Mouse (Mus musculus): ENCODE results near the gene Rgs10.

DNA sequence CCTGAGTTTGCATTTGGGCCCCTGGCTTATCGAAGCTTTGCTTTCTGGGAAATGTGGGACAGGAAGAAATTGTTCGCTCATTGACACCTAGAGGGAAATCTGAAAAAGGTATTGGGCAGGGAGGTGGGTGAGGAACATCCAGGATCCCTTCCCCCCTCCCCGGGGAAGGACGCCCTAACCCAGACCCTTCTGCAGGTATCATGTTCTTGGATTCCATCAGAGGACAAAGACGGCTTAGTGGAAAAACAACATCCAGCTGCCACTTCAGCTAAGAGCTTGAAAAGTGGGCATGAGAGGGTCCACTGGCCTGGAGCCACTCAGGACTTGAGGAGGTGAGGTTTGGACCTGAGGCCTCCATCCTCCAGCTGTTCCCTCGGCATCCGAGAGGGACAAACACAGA, 68.2 kb downstream of the Rgs10 start:
- TF ChIP-seq CTCF (IDR thresholded peaks at IDR 0.05; ENCODE audit: insufficient read depth, low read depth, low read length): no peak
- TF ChIP-seq POLR2A (IDR thresholded peaks at IDR 0.05; ENCODE audit: insufficient read depth, low read depth, low read length): no peak

All from olfactory bulb, adult 2 months (tissue).